Mouse (Mus musculus): ENCODE results near the gene Cfap65. TPM values are rescaled to one million over a fixed set of nuclear protein-coding genes. Genes with fewer than 3 reads are reported as not detected.

The Cfap65 gene
- polyA plus RNA-seq, 1 experiment, result not detected

DNA sequence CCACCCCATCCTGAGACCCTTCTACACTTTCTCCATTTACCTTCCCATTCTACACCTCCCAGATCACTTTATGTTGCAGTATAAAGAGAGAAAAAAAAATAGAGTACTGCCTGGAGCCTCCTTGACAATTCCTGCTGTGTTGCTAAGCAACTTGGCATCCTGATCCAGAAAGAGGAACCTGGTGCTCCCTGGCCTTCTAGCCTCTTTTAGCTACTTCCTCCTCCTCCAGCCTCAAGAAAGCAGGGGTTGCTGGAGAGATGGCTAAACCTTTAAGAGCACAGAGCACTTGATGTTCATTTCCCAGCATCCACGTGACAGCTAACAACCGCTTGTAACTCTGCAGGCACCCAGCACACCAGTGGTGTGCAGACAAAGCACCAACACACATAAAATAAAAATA is 63.2 kb downstream of the Cfap65 start:
- TF ChIP-seq GATA1 (IDR thresholded peaks at IDR 0.05; ENCODE audit: low read length), result no peak

DNA sequence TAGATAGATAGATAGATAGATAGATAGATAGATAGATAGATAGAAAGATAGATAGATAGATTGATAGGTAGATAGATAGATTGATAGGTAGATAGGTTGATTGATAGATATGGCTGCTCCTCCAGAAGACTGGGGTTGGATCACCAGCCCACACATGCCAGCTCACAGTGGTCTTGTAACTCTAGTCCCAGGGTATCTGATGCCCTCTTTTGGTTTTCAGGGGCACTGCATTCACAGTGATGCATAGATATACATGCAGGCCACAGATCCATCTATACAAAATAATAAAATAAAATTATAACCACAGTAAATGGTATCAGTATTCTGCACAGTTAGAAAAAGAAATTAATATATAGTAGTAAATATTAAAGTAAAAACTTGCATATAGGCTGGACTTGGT is 73.6 kb downstream of the Cfap65 start:
- TF ChIP-seq GATA1 (IDR thresholded peaks at IDR 0.05; ENCODE audit: low read length), result no peak

GRCm38 (mm10) chr1:74859223-74859984 is 76.0 kb downstream of the Cfap65 start:
- TF ChIP-seq GATA1 (IDR thresholded peaks at IDR 0.05; ENCODE audit: low read length), result no peak

DNA sequence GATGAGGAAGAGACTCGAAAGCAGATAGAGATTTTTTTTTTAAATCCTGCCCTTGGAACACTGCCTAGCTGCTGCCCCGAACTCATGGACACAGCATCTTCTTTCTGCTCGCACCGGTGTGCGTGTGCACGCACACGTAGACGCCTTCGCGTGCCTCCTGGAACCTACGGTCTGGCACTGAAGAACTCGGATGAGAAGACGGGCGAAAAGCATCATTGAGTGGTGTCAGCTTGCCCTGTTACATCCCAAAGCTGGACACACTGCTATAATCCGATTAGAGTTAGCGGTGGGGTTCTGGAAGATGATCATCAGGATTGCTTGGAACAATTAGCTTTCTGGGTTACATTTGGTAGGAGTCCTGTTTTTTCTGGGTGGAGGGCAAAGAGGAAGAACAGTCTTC is 76.6 kb downstream of the Cfap65 start:
- TF ChIP-seq GATA1 (IDR thresholded peaks at IDR 0.05; ENCODE audit: low read length), result no peak

DNA sequence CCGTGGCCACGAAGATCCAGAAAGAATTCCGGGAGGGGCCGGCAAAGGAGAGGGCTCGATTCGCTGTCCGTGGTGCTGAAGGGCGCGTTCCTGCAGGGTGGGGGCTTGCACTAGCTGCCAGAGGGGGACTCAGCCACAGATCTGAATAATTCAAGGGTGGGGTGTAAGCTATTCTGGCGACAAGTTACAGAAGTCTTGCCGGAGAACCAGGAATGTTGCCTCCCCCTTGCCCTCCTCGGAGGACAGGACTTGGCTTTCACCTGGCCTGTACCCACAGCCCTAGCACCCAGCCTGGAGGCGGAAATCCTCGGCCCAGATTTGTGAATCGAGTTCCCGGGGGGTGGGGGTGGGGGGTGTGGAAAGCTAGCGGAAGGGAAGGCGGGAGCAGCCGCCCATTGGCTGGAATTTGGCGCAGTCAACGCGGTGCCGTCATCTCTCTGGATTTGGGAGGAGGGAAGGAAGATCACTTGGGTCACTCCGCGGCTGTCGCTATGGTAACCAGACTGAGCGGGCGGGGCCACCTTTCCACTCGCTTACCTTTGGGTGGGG is 77.2 kb downstream of the Cfap65 start:
- no peak for TF ChIP-seq GATA1 (IDR thresholded peaks at IDR 0.05; ENCODE audit: low read length)

DNA sequence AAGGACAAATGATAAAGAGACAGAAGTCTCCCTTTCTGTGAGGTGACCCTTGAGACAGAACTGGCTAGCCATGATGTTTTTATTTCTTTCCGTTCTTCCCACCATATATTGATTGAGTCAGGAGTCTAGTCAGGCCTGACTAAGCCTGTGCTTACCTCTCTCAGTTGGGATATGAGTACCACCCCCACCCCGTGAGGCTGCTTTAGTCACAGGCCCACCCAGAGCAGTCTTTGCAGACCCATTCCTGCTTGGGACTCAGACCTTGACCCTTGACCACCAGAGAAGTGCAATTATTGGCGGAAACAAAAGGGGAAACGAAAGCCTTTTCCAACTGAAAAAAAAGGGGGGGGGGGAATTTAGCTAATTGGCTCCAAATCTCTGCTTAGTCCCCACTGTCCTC is 77.7 kb downstream of the Cfap65 start:
- TF ChIP-seq GATA1 (IDR thresholded peaks at IDR 0.05; ENCODE audit: low read length), result no peak

- no peak for TF ChIP-seq GATA1 (IDR thresholded peaks at IDR 0.05; ENCODE audit: low read length)
Observed at GRCm38 (mm10) chr1:74857201-74857600, 78.2 kb downstream of the Cfap65 start.

DNA sequence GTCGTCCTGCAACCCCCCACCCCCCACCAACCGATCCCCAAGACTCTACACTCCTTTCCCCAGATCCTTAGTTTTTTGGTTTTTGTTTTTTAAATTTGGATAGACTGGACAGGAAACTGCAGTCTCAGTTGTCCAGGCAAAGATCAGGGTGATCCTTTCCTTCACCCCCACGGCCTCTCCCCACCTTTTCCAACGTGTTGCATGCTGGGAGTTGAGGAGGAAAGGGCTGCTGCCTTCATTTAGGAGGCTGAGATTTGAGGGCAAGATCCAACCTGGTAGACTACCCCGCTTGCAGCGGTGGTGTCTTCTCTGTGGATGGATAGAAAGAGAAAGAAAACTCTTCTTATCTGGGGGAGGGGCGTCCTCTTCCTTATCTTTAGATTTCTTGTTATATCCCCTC is 78.6 kb downstream of the Cfap65 start:
- no peak for TF ChIP-seq GATA1 (IDR thresholded peaks at IDR 0.05; ENCODE audit: low read length)

DNA sequence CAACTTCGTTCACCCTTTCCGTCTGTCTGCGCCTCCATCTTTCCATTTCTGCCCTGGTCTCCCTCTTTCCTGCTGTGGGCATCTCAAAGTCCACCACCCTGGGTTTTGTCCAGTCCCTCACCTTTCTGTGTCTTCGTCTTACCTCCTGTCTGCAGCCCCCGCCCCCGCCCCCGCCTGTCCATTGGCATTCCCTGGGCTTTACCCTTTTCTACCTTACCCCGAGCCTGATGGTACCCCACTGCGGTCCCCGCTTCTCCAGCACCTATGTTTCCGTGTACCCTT is 79.0 kb downstream of the Cfap65 start:
- TF ChIP-seq GATA1 (IDR thresholded peaks at IDR 0.05; ENCODE audit: low read length), result no peak

DNA sequence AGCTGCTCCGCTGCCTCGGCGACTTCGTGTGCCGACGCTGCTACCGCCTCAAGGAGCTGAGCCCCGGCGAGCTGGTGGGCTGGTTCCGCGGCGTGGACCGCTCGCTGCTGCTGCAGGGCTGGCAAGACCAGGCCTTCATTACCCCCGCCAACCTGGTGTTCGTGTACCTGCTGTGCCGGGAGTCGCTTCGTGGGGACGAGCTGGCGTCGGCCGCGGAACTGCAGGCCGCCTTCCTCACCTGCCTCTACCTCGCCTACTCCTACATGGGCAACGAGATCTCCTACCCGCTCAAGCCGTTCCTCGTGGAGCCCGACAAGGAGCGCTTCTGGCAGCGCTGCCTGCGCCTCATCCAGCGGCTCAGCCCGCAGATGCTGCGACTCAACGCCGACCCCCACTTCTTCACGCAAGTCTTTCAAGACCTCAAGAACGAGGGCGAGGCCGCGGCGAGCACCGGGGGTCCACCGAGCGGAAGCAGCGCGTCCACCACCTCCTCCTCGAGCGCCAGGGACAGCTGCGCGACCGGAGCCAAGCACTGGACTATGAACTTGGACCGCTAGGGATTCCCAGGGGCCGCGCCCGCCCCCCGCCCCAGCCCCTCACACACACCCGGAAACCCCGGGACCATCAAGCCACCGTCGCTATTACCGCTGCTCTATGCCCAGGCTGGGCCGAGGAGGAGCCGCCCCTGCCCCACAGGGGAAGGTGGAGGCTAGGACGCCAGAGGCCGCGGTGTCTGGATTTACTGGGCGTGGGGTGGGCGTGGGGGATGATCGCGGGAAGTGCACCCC is 79.6 kb downstream of the Cfap65 start:
- TF ChIP-seq GATA1 (IDR thresholded peaks at IDR 0.05; ENCODE audit: low read length), result no peak

GRCm38 (mm10) chr1:74855156-74855555 is 80.2 kb downstream of the Cfap65 start:
- no peak for TF ChIP-seq GATA1 (IDR thresholded peaks at IDR 0.05; ENCODE audit: low read length)

DNA sequence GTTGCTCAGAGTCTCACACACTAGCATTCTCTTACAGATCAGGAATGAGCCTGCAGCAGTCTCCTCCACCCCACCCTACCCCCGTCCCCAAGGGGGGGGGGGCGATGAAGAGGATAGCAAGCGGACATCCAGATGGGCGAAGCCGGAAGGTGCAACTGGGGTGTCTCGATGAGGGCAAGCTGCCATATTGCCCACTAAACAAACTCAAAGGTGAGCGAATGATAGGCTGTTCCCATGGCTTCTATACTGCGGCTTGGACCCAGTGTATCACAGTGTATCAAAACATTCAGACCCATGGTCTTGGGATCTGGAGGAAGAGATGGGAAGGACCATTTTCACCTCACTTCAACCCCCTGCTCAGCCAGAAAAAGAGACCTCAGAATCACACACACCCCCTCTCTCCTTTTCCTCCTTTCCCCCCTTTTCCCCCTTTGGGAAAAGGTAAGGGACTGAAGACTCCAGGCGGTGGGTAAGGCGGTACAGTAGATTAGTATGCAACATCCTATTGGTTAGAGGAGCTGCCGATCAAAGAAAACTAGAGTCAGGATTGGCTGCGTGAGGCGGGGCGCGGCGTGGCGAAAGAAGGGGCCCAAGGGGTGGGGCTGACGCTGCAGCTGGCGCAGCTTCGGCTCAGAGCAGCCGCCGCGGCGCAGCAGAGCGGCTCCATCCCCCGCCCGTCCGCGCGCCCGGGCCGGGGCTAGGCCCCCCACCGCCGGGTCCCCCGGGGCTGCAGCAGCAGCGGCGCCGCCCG is 80.9 kb downstream of the Cfap65 start, which contains the start of gene Cdk5r2:
Gene Cdk5r2, plus strand, starts transcription at position 629 of the 751 bp plus-strand sequence.
- no peak for TF ChIP-seq GATA1 (IDR thresholded peaks at IDR 0.05; ENCODE audit: low read length)

Other genes with a start within 250 kb of the Cfap65 start
- not detected in 2 replicates for gene Cyp27a1, start 222.0 kb downstream of the Cfap65 start, polyA plus RNA-seq (2012)
- gene Prkag3, start 186.4 kb downstream of the Cfap65 start, polyA plus RNA-seq (2012), result not detected in 2 replicates
- gene Wnt6, start 163.7 kb downstream of the Cfap65 start, polyA plus RNA-seq (2012), result not detected in 2 replicates
- gene Wnt10a, start 144.1 kb downstream of the Cfap65 start, polyA plus RNA-seq (2012), result not detected in 2 replicates
- gene Cdk5r2, start 80.7 kb downstream of the Cfap65 start, polyA plus RNA-seq (2012), result not detected in 2 replicates
- gene Fev, start 50.2 kb downstream of the Cfap65 start, polyA plus RNA-seq (2012), result not detected in 2 replicates
- not detected in 2 replicates for gene Cryba2, start 42.5 kb downstream of the Cfap65 start, polyA plus RNA-seq (2012)
- gene Ihh, start 16.1 kb upstream of the Cfap65 start, polyA plus RNA-seq (2012), result 0.11 and 0.22 TPM in 2 replicates
- 0.24 and 0.27 TPM in 2 replicates for gene Nhej1, start 189.6 kb upstream of the Cfap65 start, polyA plus RNA-seq (2012)
- 0.13 TPM in 2 replicates for gene Slc23a3, start 198.3 kb upstream of the Cfap65 start, polyA plus RNA-seq (2012)
- 92.2 and 100 TPM in 2 replicates for gene Cnppd1, start 207.1 kb upstream of the Cfap65 start, polyA plus RNA-seq (2012)
- 93.7 and 148 TPM in 2 replicates for gene Retreg2, start 207.2 kb upstream of the Cfap65 start, polyA plus RNA-seq (2012)
- 21.4 and 28.2 TPM in 2 replicates for gene Zfand2b, start 233.0 kb upstream of the Cfap65 start, polyA plus RNA-seq (2012)
- gene Abcb6, start 244.8 kb upstream of the Cfap65 start, polyA plus RNA-seq (2012), result 17.2 and 22.2 TPM in 2 replicates

All from G1E-ER4 (cell line).